Mouse (Mus musculus): Measurements from ENCODE around the gene Unk.
"Not testable (repeated sequence)": the region's sequence is repeated elsewhere in the genome, so short reads cannot be mapped to it uniquely, and the experiment has no call there.

The Unk gene

GRCm38 (mm10) chr11:116010948-116011347, 19.2 kb upstream of the Unk start:
- DNase-seq, result no peak

GRCm38 (mm10) chr11:116011529-116012261, 18.4 kb upstream of the Unk start:
- DNase-seq, result no peak

GRCm38 (mm10) chr11:116012262-116012947, 17.7 kb upstream of the Unk start, which contains the start of gene Galk1:
Gene Galk1 (minus strand): TSS chr11:116012719.
- DNase-seq, result peak; percentile 94

- DNase-seq, result no peak
Measured at GRCm38 (mm10) chr11:116014821-116015220, 15.3 kb upstream of the Unk start.

- peak; percentile 52 for DNase-seq
Measured at GRCm38 (mm10) chr11:116018106-116018505, 12.0 kb upstream of the Unk start.

- DNase-seq, result not testable (repeated sequence)
Measured at GRCm38 (mm10) chr11:116018867-116019266, 11.3 kb upstream of the Unk start.

- DNase-seq, result no peak
Measured at GRCm38 (mm10) chr11:116019360-116019791, 10.7 kb upstream of the Unk start.

GRCm38 (mm10) chr11:116019976-116020411, 10.1 kb upstream of the Unk start:
- DNase-seq, result no peak

GRCm38 (mm10) chr11:116020519-116020922, 9.6 kb upstream of the Unk start:
- no peak for DNase-seq

GRCm38 (mm10) chr11:116021328-116022220, 8.5 kb upstream of the Unk start:
- no peak for DNase-seq

- no peak for DNase-seq
Measured at GRCm38 (mm10) chr11:116022256-116022780, 7.8 kb upstream of the Unk start.

GRCm38 (mm10) chr11:116023074-116023770, 6.9 kb upstream of the Unk start:
- DNase-seq, result peak; percentile 44

- DNase-seq, result peak; percentile 80
Measured at GRCm38 (mm10) chr11:116023771-116024355, 6.3 kb upstream of the Unk start.

GRCm38 (mm10) chr11:116024356-116024808, 5.7 kb upstream of the Unk start:
- peak; percentile 99 for DNase-seq

GRCm38 (mm10) chr11:116025056-116025845, 4.9 kb upstream of the Unk start:
- DNase-seq, result no peak

- DNase-seq, result peak; percentile 40
Measured at GRCm38 (mm10) chr11:116027756-116028155, 2.4 kb upstream of the Unk start, which contains the start of gene H3f3b. Gene H3f3b (minus strand): TSS chr11:116027962.

GRCm38 (mm10) chr11:116028177-116028865, 1.8 kb upstream of the Unk start:
- no peak for DNase-seq

GRCm38 (mm10) chr11:116029086-116029865, 846 bp upstream of the Unk start:
- DNase-seq, result no peak
